Mouse (Mus musculus): ENCODE data around the gene Arf1. TPM values are rescaled to one million over a fixed set of nuclear protein-coding genes. Genes with fewer than 3 reads are reported as not detected.
A peak's percentile ranks its signal among the peaks of the same experiment; 100 is the strongest.

Gene Arf1
- total and polyA plus RNA-seq, 3 experiments: 541 to 617 TPM; not detected in 1

- H3K9ac ChIP-seq (ENCODE audit: control insufficient read depth, low read depth, low read length, poor library complexity, severe bottlenecking): no peak overlapping the region
These were observed 44.2 kb downstream of the Arf1 start for GRCm38 (mm10) chr11:59183821-59184220.

GRCm38 (mm10) chr11:59182864-59183331 lies 45.2 kb downstream of the Arf1 start, which contains the start of gene Gjc2:
TSS of gene Gjc2 (minus strand) at chr11:59183213.
- Histone ChIP-seq H3K9ac (ENCODE audit: control insufficient read depth, low read depth, low read length, poor library complexity, severe bottlenecking) (no peak within 1 kb of the TSS), H3K27me3 (ENCODE audit: control insufficient read depth in 1 of 2, insufficient read depth in 2 of 2, low read length in 2 of 2) (no peaks in the 10 kb centered on the region), H3K27ac (ENCODE audit: control insufficient read depth, low read depth, low read length) (no peak within 1 kb of the TSS), H3K4me1 (ENCODE audit: control insufficient read depth in 1 of 2, insufficient read depth in 2 of 2, low read length in 2 of 2) (peaks cover 3 to 8% of the 10 kb centered on the region in 2 experiments; a peak in 3 of 4 replicates), H3K36me3 (ENCODE audit: control insufficient read depth in 1 of 2, insufficient read depth in 2 of 2, low read length in 2 of 2) (peaks cover 3 to 5% of the 10 kb centered on the region in 2 experiments; a peak in 3 of 4 replicates), H3K9me3 (replicated peaks; ENCODE audit: insufficient read depth, low read length) (no peaks in the 10 kb centered on the region), H3K79me2 (ENCODE audit: control insufficient read depth, insufficient read depth, low read length, poor library complexity) (no peaks in the 10 kb centered on the region), H3K4me3 (ENCODE audit: control insufficient read depth in 1 of 2, insufficient read depth in 1 of 2, low read depth in 2 of 2, low read length in 2 of 2) (no peak within 1 kb of the TSS)
- no peak for DNase-seq (ENCODE audit: low read depth, low spot score)
- TF ChIP-seq ZC3H11A (IDR thresholded peaks at IDR 0.05; ENCODE audit: low read depth, low read length): no peak
- TF ChIP-seq CTCF (IDR thresholded peaks at IDR 0.05 in 2 of 3, conservative IDR thresholded peaks at IDR 0.05 in 1 of 3; ENCODE audit: control insufficient read depth in 1 of 3, insufficient read depth in 1 of 3, low read depth in 2 of 3, low read length in 3 of 3, poor library complexity in 1 of 3, severe bottlenecking in 1 of 3): no peak
- TF ChIP-seq ZMIZ1 (IDR thresholded peaks at IDR 0.05; ENCODE audit: low read depth, low read length): no peak
- TF ChIP-seq POLR2A (IDR thresholded peaks at IDR 0.05; ENCODE audit: control insufficient read depth in 1 of 2, insufficient read depth in 1 of 2, low read depth in 1 of 2, low read length in 2 of 2, poor library complexity in 1 of 2): 0 out of 4 replicates have a peak, but pooled peaks of 1 of the 2 experiments have one; percentile 6

More at GRCm38 (mm10) chr11:59183821-59184220, 44.2 kb downstream of the Arf1 start:
- Histone ChIP-seq H3K4me1 (ENCODE audit: control insufficient read depth in 1 of 2, insufficient read depth in 2 of 2, low read length in 2 of 2) (peaks cover 3 to 8% of the 10 kb centered on the region in 2 experiments; a peak in 3 of 4 replicates), H3K36me3 (ENCODE audit: control insufficient read depth in 1 of 2, insufficient read depth in 2 of 2, low read length in 2 of 2) (peaks cover 3 to 5% of the 10 kb centered on the region in 2 experiments; a peak in 3 of 4 replicates), H3K27me3 (ENCODE audit: control insufficient read depth in 1 of 2, insufficient read depth in 2 of 2, low read length in 2 of 2) (no peaks in the 10 kb centered on the region), H3K79me2 (ENCODE audit: control insufficient read depth, insufficient read depth, low read length, poor library complexity) (no peaks in the 10 kb centered on the region), H3K4me3 (ENCODE audit: control insufficient read depth in 1 of 2, insufficient read depth in 1 of 2, low read depth in 2 of 2, low read length in 2 of 2) (no peak overlapping the region), H3K9me3 (replicated peaks; ENCODE audit: insufficient read depth, low read length) (no peaks in the 10 kb centered on the region), H3K27ac (ENCODE audit: control insufficient read depth, low read depth, low read length) (no peak overlapping the region)
- TF ChIP-seq POLR2AphosphoS2 (IDR thresholded peaks at IDR 0.05; ENCODE audit: low read length): no peak
- peak; percentile 74 for TF ChIP-seq RAD21 (IDR thresholded peaks at IDR 0.05; ENCODE audit: low read depth, low read length)
- TF ChIP-seq SMC3 (IDR thresholded peaks at IDR 0.05; ENCODE audit: low read depth, low read length): peak; percentile 97
- TF ChIP-seq ZC3H11A (IDR thresholded peaks at IDR 0.05; ENCODE audit: low read depth, low read length): peak; percentile 77
- TF ChIP-seq GATA1 (IDR thresholded peaks at IDR 0.05; ENCODE audit: low read depth, low read length): peak; percentile 52
- peak; percentile 85 to 91 (median 85) for TF ChIP-seq CTCF (IDR thresholded peaks at IDR 0.05 in 2 of 3, conservative IDR thresholded peaks at IDR 0.05 in 1 of 3; ENCODE audit: control insufficient read depth in 1 of 3, insufficient read depth in 1 of 3, low read depth in 2 of 3, low read length in 3 of 3, poor library complexity in 1 of 3, severe bottlenecking in 1 of 3)
- TF ChIP-seq SIN3A (IDR thresholded peaks at IDR 0.05; ENCODE audit: low read length): peak; percentile 57; the same call in 1 of the 2 replicates
- TF ChIP-seq RCOR1 (IDR thresholded peaks at IDR 0.05; ENCODE audit: low read depth, low read length): no peak
- TF ChIP-seq MXI1 (IDR thresholded peaks at IDR 0.05; ENCODE audit: low read depth, low read length): no peak
- TF ChIP-seq MAZ (IDR thresholded peaks at IDR 0.05; ENCODE audit: low read depth, low read length): peak; percentile 23; the same call in 1 of the 2 replicates
- no peak for TF ChIP-seq GABPA (IDR thresholded peaks at IDR 0.05; ENCODE audit: low read depth, low read length)
- TF ChIP-seq CHD2 (IDR thresholded peaks at IDR 0.05; ENCODE audit: low read length): no peak
- peak; percentile 79 for DNase-seq (ENCODE audit: low read depth, low spot score)

GRCm38 (mm10) chr11:59176921-59177320 lies 51.1 kb downstream of the Arf1 start:
- TF ChIP-seq ZC3H11A (IDR thresholded peaks at IDR 0.05; ENCODE audit: low read depth, low read length): no peak
- no peaks in the 10 kb centered on the region for H3K79me2 ChIP-seq (ENCODE audit: control insufficient read depth, insufficient read depth, low read length, poor library complexity)
- H3K4me1 ChIP-seq (ENCODE audit: control insufficient read depth in 1 of 2, insufficient read depth in 2 of 2, low read length in 2 of 2): peaks cover 20 to 30% of the 10 kb centered on the region in 2 experiments
- H3K4me3 ChIP-seq (ENCODE audit: control insufficient read depth in 1 of 2, insufficient read depth in 1 of 2, low read depth in 2 of 2, low read length in 2 of 2): no peak overlapping the region
- H3K27ac ChIP-seq (ENCODE audit: control insufficient read depth, low read depth, low read length): no peak overlapping the region
- H3K36me3 ChIP-seq (ENCODE audit: control insufficient read depth in 1 of 2, insufficient read depth in 2 of 2, low read length in 2 of 2): peaks cover 0 to 18% of the 10 kb centered on the region in 2 experiments; a peak in 2 of 4 replicates
- no peak overlapping the region for H3K9ac ChIP-seq (ENCODE audit: control insufficient read depth, low read depth, low read length, poor library complexity, severe bottlenecking)
- no peak for DNase-seq (ENCODE audit: low read depth, low spot score)
- no peaks in the 10 kb centered on the region for H3K27me3 ChIP-seq (ENCODE audit: control insufficient read depth in 1 of 2, insufficient read depth in 2 of 2, low read length in 2 of 2)
- no peaks in the 10 kb centered on the region for H3K9me3 ChIP-seq (replicated peaks; ENCODE audit: insufficient read depth, low read length)

Measured in MEL (cell line).